Mouse (Mus musculus): ENCODE results near the gene Vmn1r122. TPM values are rescaled to one million over a fixed set of nuclear protein-coding genes. Genes with fewer than 3 reads are reported as not detected.
"Not testable (repeated sequence)": the region's sequence is repeated elsewhere in the genome, so short reads cannot be mapped to it uniquely, and the experiment has no call there.

Gene Vmn1r122
- polyA plus RNA-seq (2012; fragmentation: generic; extraction: Trizol), result not detected
- long read RNA-seq, experiment 1, result 0 reads
- long read RNA-seq, experiment 2, result 0 reads

DNA sequence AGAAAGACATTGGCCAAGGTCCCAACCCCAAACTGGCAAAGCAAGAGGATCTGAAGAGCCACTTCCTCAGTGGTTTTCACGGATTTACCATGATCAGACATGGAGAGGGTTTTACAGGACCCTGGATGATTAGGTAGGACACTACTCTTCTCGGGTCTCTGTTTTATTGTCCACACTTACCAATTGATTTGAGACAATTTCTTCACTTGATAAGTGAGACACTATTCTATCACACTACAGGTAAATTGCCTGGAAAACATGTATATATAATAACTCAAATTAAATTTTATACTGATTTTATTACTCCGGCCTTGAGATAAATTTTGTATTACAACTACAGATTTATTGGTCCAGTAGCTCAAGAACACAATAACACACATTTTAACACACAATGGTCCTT is at the start of gene Vmn1r122:
Vmn1r122 (minus strand) TSS at position 101 of the 400 bp plus-strand sequence.
- not testable (repeated sequence) for H3ac ChIP-seq (ENCODE audit: control insufficient read depth, insufficient read length, low read depth); H3K27me3 ChIP-seq (ENCODE audit: control insufficient read depth, insufficient read depth, insufficient read length); H3K4me3 ChIP-seq (ENCODE audit: insufficient read depth, poor library complexity, severe bottlenecking); H3K36me3 ChIP-seq (ENCODE audit: control insufficient read depth, insufficient read depth); H3K79me2 ChIP-seq (ENCODE audit: control insufficient read depth, insufficient read depth); H3K79me3 ChIP-seq (ENCODE audit: low read depth)

DNA sequence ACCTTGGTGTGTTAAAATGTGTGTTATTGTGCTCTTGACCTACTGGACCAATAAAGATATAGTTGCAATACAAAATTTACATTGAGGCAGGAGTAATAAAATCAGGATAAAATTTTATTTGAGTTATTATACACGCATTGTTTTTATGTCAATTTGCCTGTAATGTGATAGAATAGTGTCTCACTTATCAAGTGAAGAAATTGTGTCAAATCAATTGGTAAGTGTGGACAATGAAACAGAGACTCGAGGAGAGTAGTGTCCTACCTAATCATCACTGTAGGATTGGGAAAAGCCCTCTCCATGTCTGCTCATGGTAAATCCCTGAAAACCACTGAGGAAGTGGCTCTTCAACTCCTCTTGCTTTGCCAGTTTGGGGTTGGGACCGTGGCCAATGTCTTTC is 28.0 kb upstream of the Vmn1r122 start, which contains the start of gene Vmn1r123:
Vmn1r123 (plus strand) TSS at position 301 of the 400 bp plus-strand sequence.
- H3K27me3 ChIP-seq (ENCODE audit: control insufficient read depth, insufficient read depth, insufficient read length); H3K79me2 ChIP-seq (ENCODE audit: control insufficient read depth, insufficient read depth); H3K36me3 ChIP-seq (ENCODE audit: control insufficient read depth, insufficient read depth); H3K4me3 ChIP-seq (ENCODE audit: insufficient read depth, poor library complexity, severe bottlenecking); H3K79me3 ChIP-seq (ENCODE audit: low read depth); H3ac ChIP-seq (ENCODE audit: control insufficient read depth, insufficient read length, low read depth): not testable (repeated sequence)

DNA sequence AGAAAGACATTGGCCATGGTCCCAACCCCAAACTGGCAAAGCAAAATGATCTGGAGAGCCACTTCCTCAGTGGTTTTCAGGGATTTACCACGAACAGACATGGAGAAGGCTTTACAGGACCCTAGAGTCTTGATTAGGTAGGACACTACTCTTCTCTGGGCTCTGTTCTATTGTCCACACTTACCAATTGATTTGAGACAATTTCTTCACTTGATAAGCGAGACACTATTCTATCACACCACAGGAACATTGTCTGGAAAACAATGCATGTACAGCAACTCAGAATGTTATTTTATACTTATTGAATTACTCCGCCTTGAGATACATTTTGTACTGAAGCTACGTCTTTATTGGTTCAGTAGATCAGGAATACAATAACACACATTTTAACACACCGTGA is 35.5 kb downstream of the Vmn1r122 start, which contains the start of gene Vmn1r121:
Vmn1r121 (minus strand) TSS at position 101 of the 400 bp plus-strand sequence.
- not testable (repeated sequence) for H3K79me2 ChIP-seq (ENCODE audit: control insufficient read depth, insufficient read depth); H3ac ChIP-seq (ENCODE audit: control insufficient read depth, insufficient read length, low read depth); H3K79me3 ChIP-seq (ENCODE audit: low read depth); H3K36me3 ChIP-seq (ENCODE audit: control insufficient read depth, insufficient read depth); H3K4me3 ChIP-seq (ENCODE audit: insufficient read depth, poor library complexity, severe bottlenecking); H3K27me3 ChIP-seq (ENCODE audit: control insufficient read depth, insufficient read depth, insufficient read length)

Other genes starting within 250 kb of the Vmn1r122 start
- not detected for gene Vmn1r118, start 221.8 kb downstream of the Vmn1r122 start, polyA plus RNA-seq (2012; fragmentation: generic; extraction: Trizol)
- gene Vmn1r119, start 121.7 kb downstream of the Vmn1r122 start, polyA plus RNA-seq (2012; fragmentation: generic; extraction: Trizol), result not detected
- gene Vmn1r120, start 80.3 kb downstream of the Vmn1r122 start, polyA plus RNA-seq (2012; fragmentation: generic; extraction: Trizol), result not detected
- gene Vmn1r121, start 35.6 kb downstream of the Vmn1r122 start, polyA plus RNA-seq (2012; fragmentation: generic; extraction: Trizol), result not detected
- gene Vmn1r123, start 28.1 kb upstream of the Vmn1r122 start, polyA plus RNA-seq (2012; fragmentation: generic; extraction: Trizol), result not detected
- gene Gm5157, start 56.3 kb upstream of the Vmn1r122 start, polyA plus RNA-seq (2012; fragmentation: generic; extraction: Trizol), result not detected
- gene Vmn1r124, start 126.5 kb upstream of the Vmn1r122 start, polyA plus RNA-seq (2012; fragmentation: generic; extraction: Trizol), result not detected
- gene Vmn1r125, start 138.1 kb upstream of the Vmn1r122 start, polyA plus RNA-seq (2012; fragmentation: generic; extraction: Trizol), result not detected
- not detected for gene Vmn1r126, start 167.3 kb upstream of the Vmn1r122 start, polyA plus RNA-seq (2012; fragmentation: generic; extraction: Trizol)
- gene Vmn1r127, start 185.7 kb upstream of the Vmn1r122 start, polyA plus RNA-seq (2012; fragmentation: generic; extraction: Trizol), result not detected
- not detected for gene Vmn1r128, start 215.2 kb upstream of the Vmn1r122 start, polyA plus RNA-seq (2012; fragmentation: generic; extraction: Trizol)
- gene Vmn1r129, start 227.2 kb upstream of the Vmn1r122 start, polyA plus RNA-seq (2012; fragmentation: generic; extraction: Trizol), result not detected